Mouse (Mus musculus) ES-Bruce4 (cell line): ENCODE measurements at regions not wholly inside any gene's neighbourhood (a gene's known extent, or its start where the extent isn't known, plus 50 kb on each side); places are given as distances from the start of the nearest gene placed in this dataset.

Experiments used
- H3K27ac ChIP-seq: 2 replicates; pipeline ENCODE4 v1.5.1; 2012; ENCODE audit warnings: low read length, inconsistent platforms; ENCODE audit not compliant: insufficient read depth
- H3K27me3 ChIP-seq: 2 replicates; pipeline ENCODE4 v1.6.1; 2012; ENCODE audit warnings: mild to moderate bottlenecking, low read length, inconsistent platforms; ENCODE audit not compliant: control insufficient read depth, poor library complexity, insufficient read depth, severe bottlenecking
- H3K36me3 ChIP-seq: 2 replicates; pipeline ENCODE4 v1.6.1; 2012; ENCODE audit warnings: inconsistent platforms, mild to moderate bottlenecking, low read length, moderate library complexity; ENCODE audit not compliant: control insufficient read depth, poor library complexity, insufficient read depth, severe bottlenecking
- H3K4me1 ChIP-seq: one replicate; pipeline ENCODE4 v1.8.1; 2011; ENCODE audit warnings: low read length; ENCODE audit not compliant: control insufficient read depth, insufficient read depth
- H3K4me3 ChIP-seq: 2 replicates; pipeline ENCODE4 v1.5.1; 2011; ENCODE audit warnings: low read depth, mild to moderate bottlenecking, low read length
- H3K9ac ChIP-seq: 2 replicates; pipeline ENCODE4 v1.6.1; 2012; ENCODE audit warnings: low read depth, mild to moderate bottlenecking, inconsistent platforms; ENCODE audit not compliant: poor library complexity, severe bottlenecking
- H3K9me3 ChIP-seq: replicated peaks from 2 replicates; pipeline ENCODE4 v1.6.1; 2012; ENCODE audit warnings: mild to moderate bottlenecking, low read length, inconsistent platforms; ENCODE audit not compliant: control insufficient read depth, poor library complexity, insufficient read depth, severe bottlenecking
- CTCF ChIP-seq: IDR thresholded peaks from one replicate; pipeline ENCODE4 v1.8.1; 2011; ENCODE audit warnings: low read depth, low read length
- EP300 ChIP-seq: IDR thresholded peaks from 2 replicates; pipeline ENCODE4 v1.6.1; 2011; ENCODE audit warnings: low read depth, low read length; ENCODE audit not compliant: insufficient read depth
- POLR2A ChIP-seq: IDR thresholded peaks from one replicate; pipeline ENCODE4 v1.8.1; 2011; ENCODE audit warnings: low read length; ENCODE audit not compliant: insufficient read depth

DNA sequence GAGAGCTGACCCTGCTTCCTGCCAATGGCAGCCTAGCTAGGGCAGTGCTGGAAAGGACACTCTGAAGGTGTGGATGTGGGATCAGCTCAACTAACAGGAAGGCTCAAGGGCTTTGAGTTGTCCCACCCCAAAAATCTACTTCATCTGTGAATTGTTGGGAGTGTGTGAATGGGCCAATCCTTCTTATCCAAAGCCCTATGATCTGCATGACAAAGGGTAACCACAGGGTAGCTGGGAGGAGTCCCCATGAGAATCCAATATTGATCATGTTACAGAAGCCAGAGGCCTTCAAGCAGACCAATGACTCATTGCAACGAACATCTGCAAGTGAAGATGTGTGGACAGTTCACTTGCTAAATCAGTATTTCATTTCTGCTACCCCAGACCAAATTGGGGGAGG is 51.1 kb upstream of the Adra1b start:
- TF ChIP-seq POLR2A (no peak), EP300 (0 out of 2 replicates have a peak, but pooled peaks have one; percentile 32), CTCF (no peak)
- H3K4me1 ChIP-seq = no peaks in the 10 kb centered on the region
- H3K36me3 ChIP-seq = no peaks in the 10 kb centered on the region
- peaks cover 6% of the 10 kb centered on the region for H3K9me3 ChIP-seq
- peaks cover 1% of the 10 kb centered on the region; the same call in 1 of the 2 replicates for H3K27me3 ChIP-seq
- no peak overlapping the region for H3K27ac ChIP-seq
- H3K4me3 ChIP-seq = no peak overlapping the region
- H3K9ac ChIP-seq = no peak overlapping the region

GRCm38 (mm10) chr11:43958241-43958975 is 57.4 kb upstream of the Adra1b start:
- no peak overlapping the region for H3K4me3 ChIP-seq
- H3K27me3 ChIP-seq = no peaks in the 10 kb centered on the region
- no peaks in the 10 kb centered on the region for H3K4me1 ChIP-seq
- no peak overlapping the region for H3K9ac ChIP-seq
- TF ChIP-seq CTCF = no peak
- TF ChIP-seq EP300 = no peak
- TF ChIP-seq POLR2A = no peak
- no peak overlapping the region for H3K27ac ChIP-seq
- no peaks in the 10 kb centered on the region for H3K36me3 ChIP-seq
- no peaks in the 10 kb centered on the region for H3K9me3 ChIP-seq

- no peak overlapping the region for H3K4me3 ChIP-seq
Measured at GRCm38 (mm10) chr11:43958976-43959315, 57.9 kb upstream of the Adra1b start.

GRCm38 (mm10) chr11:43960348-43961105 is 59.5 kb upstream of the Adra1b start:
- TF ChIP-seq POLR2A = no peak
- TF ChIP-seq EP300 = no peak
- TF ChIP-seq CTCF = no peak
- Histone ChIP-seq H3K4me1 (no peaks in the 10 kb centered on the region), H3K9ac (no peak overlapping the region), H3K27me3 (no peaks in the 10 kb centered on the region), H3K9me3 (no peaks in the 10 kb centered on the region), H3K4me3 (no peak overlapping the region), H3K27ac (no peak overlapping the region), H3K36me3 (no peaks in the 10 kb centered on the region)

More at GRCm38 (mm10) chr11:43958976-43959315, 57.9 kb upstream of the Adra1b start:
- Histone ChIP-seq H3K27me3 (no peaks in the 10 kb centered on the region), H3K36me3 (no peaks in the 10 kb centered on the region), H3K9ac (no peak overlapping the region), H3K4me1 (no peaks in the 10 kb centered on the region), H3K9me3 (no peaks in the 10 kb centered on the region), H3K27ac (no peak overlapping the region)
- TF ChIP-seq EP300 (no peak), POLR2A (no peak), CTCF (no peak)

GRCm38 (mm10) chr11:43961398-43962070 is 60.5 kb upstream of the Adra1b start:
- TF ChIP-seq EP300 (no peak), CTCF (no peak), POLR2A (no peak)
- no peaks in the 10 kb centered on the region for H3K9me3 ChIP-seq
- H3K9ac ChIP-seq = no peak overlapping the region
- H3K4me1 ChIP-seq = no peaks in the 10 kb centered on the region
- no peak overlapping the region for H3K27ac ChIP-seq
- H3K27me3 ChIP-seq = no peaks in the 10 kb centered on the region
- no peak overlapping the region for H3K4me3 ChIP-seq
- no peaks in the 10 kb centered on the region for H3K36me3 ChIP-seq
